Mouse (Mus musculus) hindbrain, embryonic 11.5 days (tissue): ENCODE results near the gene Deaf1. TPM values are rescaled to one million over a fixed set of nuclear protein-coding genes. Genes with fewer than 3 reads are reported as not detected.

Experiments
- ATAC-seq: fragments of 200-750 bp; cut with Nextera tagmentation; 2 replicates; pipeline ENCODE4 v1.8.0; 2017; ENCODE audit warnings: mild to moderate bottlenecking, moderate TSS enrichment, moderate library complexity; ENCODE audit not compliant: low FRiP score
- DNase-seq: peaks from one replicate; pipeline ENCODE4 v3.0.0-alpha.2; 2015; ENCODE audit warnings: low spot score
- H3K27ac ChIP-seq: fragments of 300-500 bp; sonication (generic); 2 replicates; pipeline ENCODE4 v1.5.1; 2014; ENCODE audit warnings: mild to moderate bottlenecking, low read depth, low read length
- H3K27me3 ChIP-seq: fragments of 300-500 bp; sonication (generic); 2 replicates; pipeline ENCODE4 v1.6.1; 2014; ENCODE audit warnings: mild to moderate bottlenecking, low read length, moderate library complexity, mixed read lengths; ENCODE audit not compliant: control insufficient read depth, insufficient read depth
- H3K36me3 ChIP-seq: fragments of 300-500 bp; sonication (generic); 2 replicates; pipeline ENCODE4 v1.6.1; 2014; ENCODE audit warnings: mild to moderate bottlenecking, low read length, moderate library complexity, mixed read lengths; ENCODE audit not compliant: control insufficient read depth, insufficient read depth
- H3K4me1 ChIP-seq: fragments of 300-500 bp; sonication (generic); replicated peaks from 2 replicates; pipeline ENCODE4 v1.6.1; 2014; ENCODE audit warnings: low read length, mixed read lengths; ENCODE audit not compliant: control insufficient read depth, insufficient read depth
- H3K4me2 ChIP-seq: fragments of 300-500 bp; sonication (generic); replicated peaks from 2 replicates; pipeline ENCODE4 v1.6.1; 2014; ENCODE audit warnings: mild to moderate bottlenecking, low read depth, low read length
- H3K4me3 ChIP-seq: fragments of 300-500 bp; sonication (generic); 2 replicates; pipeline ENCODE4 v1.5.1; 2014; ENCODE audit warnings: low read depth, low read length
- H3K9ac ChIP-seq: fragments of 300-500 bp; sonication (generic); 2 replicates; pipeline ENCODE4 v1.6.1; 2014; ENCODE audit warnings: low read depth, low read length
- H3K9me3 ChIP-seq: fragments of 300-500 bp; sonication (generic); 2 replicates; pipeline ENCODE4 v1.6.1; 2016; ENCODE audit warnings: low read length; ENCODE audit not compliant: control insufficient read depth
- WGBS: fragments of 180-500 bp; shearing (Covaris S2); extraction: QIAGEN DNeasy Blood & Tissue Kit; methylation state at CpG from one replicate; pipeline ENCODE4 v1.1.7; 2014; 5-methylcytosine and 5-hydroxymethylcytosine counted together
- polyA plus RNA-seq: library from polyadenylated mRNA; unstranded; fragments of >200 nt; fragmentation: Nextera tagmentation; extraction: Ambion mirVana; gene quantifications from 2 replicates; pipeline ENCODE4 v1.2.1, GENCODE M21; 2014

Gene Deaf1
- polyA plus RNA-seq, 1 experiment from 2014 or later: 75.9 TPM

- Histone ChIP-seq H3K36me3 (no peaks in the 10 kb centered on the region), H3K4me3 (no peak overlapping the region), H3K4me2 (no peak overlapping the region), H3K27me3 (peaks cover 6% of the 10 kb centered on the region; the same call in 1 of the 2 replicates), H3K9ac (no peak overlapping the region), H3K4me1 (no peaks in the 10 kb centered on the region), H3K27ac (no peak overlapping the region), H3K9me3 (no peaks in the 10 kb centered on the region)
- 61% methylated on average over 2 of the region's 2 CpGs for WGBS
- ATAC-seq (no peak), DNase-seq (no peak)
Measured at GRCm38 (mm10) chr7:141363752-141364125, 36.2 kb upstream of the Deaf1 start.

GRCm38 (mm10) chr7:141363106-141363751 is 35.7 kb upstream of the Deaf1 start:
- DNase-seq (peak; percentile 78), ATAC-seq (no peak)
- no peak overlapping the region for H3K4me3 ChIP-seq
- H3K4me1 ChIP-seq: no peaks in the 10 kb centered on the region
- peaks cover 6% of the 10 kb centered on the region; the same call in 1 of the 2 replicates for H3K27me3 ChIP-seq
- no peak overlapping the region for H3K27ac ChIP-seq
- no peak overlapping the region for H3K9ac ChIP-seq
- no peaks in the 10 kb centered on the region for H3K36me3 ChIP-seq
- no peaks in the 10 kb centered on the region for H3K9me3 ChIP-seq
- WGBS: 61% methylated on average over 4 of the region's 4 CpGs
- no peak overlapping the region for H3K4me2 ChIP-seq

DNA sequence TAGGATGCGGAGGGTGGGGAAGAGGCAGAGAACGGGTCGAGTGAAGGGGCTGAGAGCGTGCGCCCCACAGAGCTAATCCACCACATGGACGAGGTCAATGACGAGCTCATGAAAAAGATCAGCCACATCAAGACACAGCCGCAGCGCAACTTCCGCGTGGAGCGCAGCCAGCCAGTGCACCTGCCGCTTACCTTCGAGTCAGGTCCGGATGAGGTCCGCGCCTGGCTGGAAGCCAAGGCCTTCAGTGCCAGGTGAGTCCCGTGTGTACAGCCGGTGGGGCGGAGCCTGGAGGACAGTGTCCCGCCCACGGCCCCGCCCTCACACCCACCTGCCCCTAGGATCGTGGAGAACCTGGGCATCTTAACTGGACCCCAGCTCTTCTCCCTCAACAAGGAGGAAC is 34.0 kb upstream of the Deaf1 start:
- ATAC-seq: no peak
- Histone ChIP-seq H3K9me3 (no peaks in the 10 kb centered on the region), H3K27ac (no peak overlapping the region), H3K4me3 (no peak overlapping the region), H3K4me2 (no peak overlapping the region), H3K4me1 (no peaks in the 10 kb centered on the region), H3K27me3 (peaks cover 6% of the 10 kb centered on the region; the same call in 1 of the 2 replicates), H3K36me3 (no peaks in the 10 kb centered on the region), H3K9ac (no peak overlapping the region)
- no peak for DNase-seq
- WGBS: 17% methylated on average over 24 of the region's 24 CpGs

GRCm38 (mm10) chr7:141356971-141357370 is 29.5 kb upstream of the Deaf1 start:
- no peak for ATAC-seq
- H3K27ac ChIP-seq: no peak overlapping the region
- H3K9ac ChIP-seq: no peak overlapping the region
- H3K4me1 ChIP-seq: no peaks in the 10 kb centered on the region
- WGBS: 81% methylated on average over 14 of the region's 14 CpGs
- H3K4me2 ChIP-seq: no peak overlapping the region
- no peak overlapping the region for H3K4me3 ChIP-seq
- peaks cover 6% of the 10 kb centered on the region; the same call in 1 of the 2 replicates for H3K27me3 ChIP-seq
- no peak for DNase-seq
- H3K36me3 ChIP-seq: no peaks in the 10 kb centered on the region
- no peaks in the 10 kb centered on the region for H3K9me3 ChIP-seq

DNA sequence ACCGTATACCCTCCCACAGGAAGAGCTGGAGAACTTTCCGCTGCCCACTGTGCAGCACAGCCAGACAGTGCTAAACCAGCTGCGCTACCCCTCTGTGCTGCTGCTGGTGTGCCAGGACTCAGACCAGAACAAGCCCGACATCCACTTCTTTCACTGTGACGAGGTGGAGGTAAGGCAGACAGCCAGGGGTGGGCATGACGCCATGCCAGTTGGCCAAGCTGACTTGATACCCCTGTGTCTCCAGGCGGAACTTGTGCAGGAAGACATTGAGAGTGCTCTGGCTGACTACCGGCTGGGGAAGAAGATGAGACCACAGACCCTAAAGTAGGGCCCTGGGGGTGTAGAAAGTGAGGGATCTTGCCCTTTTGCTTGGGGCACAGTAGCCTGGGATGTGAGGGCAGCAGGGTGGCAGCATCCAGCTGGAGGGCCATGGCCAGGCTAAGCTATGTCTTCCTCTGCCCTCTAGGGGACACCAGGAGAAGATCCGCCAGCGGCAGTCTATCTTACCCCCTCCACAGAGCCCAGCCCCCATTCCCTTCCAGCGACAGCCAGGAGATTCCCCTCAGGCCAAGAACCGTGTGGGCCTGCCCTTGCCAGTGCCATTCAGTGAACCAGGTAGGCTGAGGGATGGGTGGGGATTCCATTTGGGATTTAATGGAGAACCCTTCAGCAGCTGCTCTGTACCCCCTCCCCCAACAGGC is 28.3 kb upstream of the Deaf1 start:
- Histone ChIP-seq H3K4me1 (no peaks in the 10 kb centered on the region), H3K36me3 (no peaks in the 10 kb centered on the region), H3K27me3 (no peaks in the 10 kb centered on the region; the same call in 1 of the 2 replicates), H3K4me2 (no peak overlapping the region), H3K9ac (no peak overlapping the region), H3K4me3 (no peak overlapping the region), H3K27ac (no peak overlapping the region), H3K9me3 (no peaks in the 10 kb centered on the region)
- DNase-seq (peak; percentile 15), ATAC-seq (no peak)
- 57% methylated on average over 12 of the region's 12 CpGs for WGBS

DNA sequence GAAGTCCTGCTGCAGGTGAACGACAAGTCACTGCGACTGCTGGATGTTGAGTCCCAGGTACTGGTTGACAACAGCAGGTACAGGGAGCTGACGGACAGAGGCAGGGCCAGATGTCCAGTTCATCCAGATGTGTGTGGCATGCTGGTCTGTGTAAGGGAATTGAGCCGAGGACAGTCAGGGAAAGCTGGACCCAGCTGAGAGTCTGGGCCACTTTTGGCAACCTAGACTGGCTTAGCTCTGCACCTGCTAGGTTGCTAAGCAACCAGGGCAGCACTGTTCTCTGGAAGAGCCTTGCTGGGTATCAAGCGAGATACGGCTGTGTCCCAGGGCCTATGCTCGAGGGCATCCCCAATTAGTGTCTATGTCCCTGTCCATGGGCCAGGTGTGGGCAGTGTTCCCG is 27.6 kb upstream of the Deaf1 start:
- H3K27ac ChIP-seq: no peak overlapping the region
- no peak overlapping the region for H3K4me3 ChIP-seq
- no peak overlapping the region for H3K4me2 ChIP-seq
- no peaks in the 10 kb centered on the region for H3K9me3 ChIP-seq
- H3K4me1 ChIP-seq: no peaks in the 10 kb centered on the region
- H3K36me3 ChIP-seq: no peaks in the 10 kb centered on the region
- H3K27me3 ChIP-seq: no peaks in the 10 kb centered on the region
- WGBS: 78% methylated on average over 8 of the region's 8 CpGs
- H3K9ac ChIP-seq: no peak overlapping the region
- ATAC-seq: no peak
- no peak for DNase-seq

GRCm38 (mm10) chr7:141351061-141351460 is 23.6 kb upstream of the Deaf1 start:
- H3K27me3 ChIP-seq: no peaks in the 10 kb centered on the region
- no peaks in the 10 kb centered on the region for H3K4me1 ChIP-seq
- ATAC-seq: no peak
- H3K9ac ChIP-seq: no peak overlapping the region
- H3K9me3 ChIP-seq: no peaks in the 10 kb centered on the region
- WGBS: 79% methylated on average over 6 of the region's 6 CpGs
- no peak overlapping the region for H3K27ac ChIP-seq
- H3K36me3 ChIP-seq: no peaks in the 10 kb centered on the region
- no peak overlapping the region for H3K4me3 ChIP-seq
- no peak overlapping the region for H3K4me2 ChIP-seq
- DNase-seq: no peak

DNA sequence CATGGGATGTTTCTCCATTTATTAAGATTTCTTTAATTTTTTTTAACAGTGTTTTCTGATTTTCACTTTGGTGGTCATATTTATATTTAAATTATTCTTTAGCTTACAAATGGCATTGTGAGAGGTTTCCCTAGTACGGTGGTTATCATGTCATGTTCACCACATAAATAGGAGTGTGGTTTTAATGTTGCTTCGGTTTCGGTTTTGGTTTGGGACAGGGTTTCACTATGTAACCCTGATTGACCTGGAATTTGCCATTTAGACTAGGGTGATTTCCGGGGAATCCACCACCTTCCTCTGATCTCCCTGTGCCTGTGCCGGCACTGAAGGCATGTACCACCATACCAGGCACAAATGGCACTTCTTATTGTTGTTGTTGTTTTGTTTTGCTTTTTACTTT is 17.3 kb upstream of the Deaf1 start:
- no peaks in the 10 kb centered on the region for H3K9me3 ChIP-seq
- ATAC-seq: no peak
- no peak overlapping the region for H3K4me2 ChIP-seq
- H3K4me3 ChIP-seq: no peak overlapping the region
- no peaks in the 10 kb centered on the region for H3K27me3 ChIP-seq
- DNase-seq: no peak
- no peaks in the 10 kb centered on the region for H3K36me3 ChIP-seq
- WGBS: 92% methylated on average over 5 of the region's 5 CpGs
- H3K9ac ChIP-seq: no peak overlapping the region
- no peak overlapping the region for H3K27ac ChIP-seq
- no peaks in the 10 kb centered on the region for H3K4me1 ChIP-seq

DNA sequence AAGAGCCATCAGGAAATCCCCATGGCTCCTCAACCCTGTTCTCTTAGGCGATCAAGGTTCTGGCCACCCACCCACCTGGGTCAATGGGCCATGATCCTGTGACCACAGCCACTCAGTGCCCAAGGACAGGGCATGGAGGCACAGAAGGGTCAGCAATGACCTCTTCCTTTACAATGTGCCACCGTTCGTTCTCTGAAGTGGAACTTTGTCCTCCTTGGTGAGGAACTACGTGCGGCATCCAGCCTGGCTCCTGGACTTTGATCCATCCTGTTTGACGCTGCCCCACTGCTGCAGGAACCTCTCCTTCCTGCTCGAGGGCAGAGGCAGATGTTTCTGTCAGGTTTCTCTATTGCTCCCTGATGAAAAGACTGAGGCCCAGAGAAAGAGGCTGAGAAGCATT is 16.2 kb upstream of the Deaf1 start:
- DNase-seq: no peak
- ATAC-seq: no peak
- no peak overlapping the region for H3K27ac ChIP-seq
- 72% methylated on average over 7 of the region's 7 CpGs for WGBS
- no peaks in the 10 kb centered on the region for H3K36me3 ChIP-seq
- peaks cover 6% of the 10 kb centered on the region; the same call in 1 of the 2 replicates for H3K27me3 ChIP-seq
- no peak overlapping the region for H3K4me2 ChIP-seq
- no peaks in the 10 kb centered on the region for H3K9me3 ChIP-seq
- H3K4me1 ChIP-seq: no peaks in the 10 kb centered on the region
- no peak overlapping the region for H3K9ac ChIP-seq
- H3K4me3 ChIP-seq: no peak overlapping the region
